In genomic region chr15:79513940-79514339, GRCm38 (mm10) we compare ENCODE assay signal across 11 mouse cellular contexts. TPM values are rescaled to one million over a fixed set of nuclear protein-coding genes. Genes with fewer than 3 reads are reported as not detected.
DNase-seq lines count a peak whose midpoint lies in the region; ATAC-seq and TF ChIP-seq lines count a peak whose summit lies in the region.
"Had no signal": no experiment of that assay in that cellular context is flagged by ENCODE, and none has a peak within 500 bp of the region (broad histone marks: within the 10 kb centered on the region; RNA-seq: fewer than 3 reads in every experiment).

No protein-coding gene starts in this region.

- H3K4me2 ChIP-seq in heart, embryonic 12.5 days, result no peak overlapping the region
- H3K4me2 ChIP-seq: liver, embryonic 15.5 days had no signal

- no peak for TF ChIP-seq CTCF in thymus, adult 2 months (IDR thresholded peaks at IDR 0.05; ENCODE audit: borderline replicate concordance, control insufficient read depth, extremely low read depth, insufficient read depth, low read length, poor library complexity)

- H3K9me3 ChIP-seq in heart, embryonic 12.5 days (replicated peaks), result no peaks in the 10 kb centered on the region
- H3K9me3 ChIP-seq: liver, embryonic 15.5 days had no signal

- 11% methylated on average over 9 of the region's 9 CpGs for WGBS in heart, embryonic 12.5 days
- WGBS in thymus, adult 2 months, result 12% methylated on average over 9 of the region's 9 CpGs

- H3K36me3 ChIP-seq in heart, embryonic 12.5 days, result no peaks in the 10 kb centered on the region
- H3K36me3 ChIP-seq in thymus, adult 2 months (ENCODE audit: control insufficient read depth, insufficient read depth, low read length), result no peaks in the 10 kb centered on the region
- H3K36me3 ChIP-seq: liver, embryonic 15.5 days had no signal

- DNase-seq in heart, adult 9 months (ENCODE audit: low spot score in 2 of 2), result peak; percentile 32 to 39
- DNase-seq in thymus, adult 2 months, result peak; percentile 14
- DNase-seq in thymus, adult 18-20 months, result no peak
- DNase-seq in heart, postnatal 4 days, result peak; percentile 62
- no peak for DNase-seq in adrenal gland, postnatal 25 days
- DNase-seq in right cerebral cortex, adult 18-20 months, result no peak
- DNase-seq: layer of hippocampus, adult 9-11 months had no signal

- no peak for TF ChIP-seq POLR2A in thymus, adult 2 months (IDR thresholded peaks at IDR 0.05; ENCODE audit: control insufficient read depth, extremely low read depth, insufficient read depth, low read length, poor library complexity)

- H3K4me1 ChIP-seq in heart, embryonic 12.5 days (replicated peaks), result peaks cover 40% of the 10 kb centered on the region
- peaks cover 23% of the 10 kb centered on the region for H3K4me1 ChIP-seq in thymus, adult 2 months (replicated peaks; ENCODE audit: control insufficient read depth, insufficient read depth, low read length)

- H3K9ac ChIP-seq in heart, embryonic 12.5 days, result no peak overlapping the region
- H3K9ac ChIP-seq: liver, embryonic 15.5 days had no signal

- H3K27me3 ChIP-seq in heart, embryonic 12.5 days (replicated peaks), result peaks cover 59% of the 10 kb centered on the region
- H3K27me3 ChIP-seq in thymus, adult 2 months (ENCODE audit: control insufficient read depth, insufficient read depth, low read length), result peaks cover 23% of the 10 kb centered on the region

- no peak overlapping the region for H3K4me3 ChIP-seq in heart, embryonic 12.5 days
- no peak overlapping the region for H3K4me3 ChIP-seq in thymus, adult 2 months (ENCODE audit: control insufficient read depth, insufficient read depth, low read length)
- H3K4me3 ChIP-seq: liver, embryonic 15.5 days had no signal

- ATAC-seq in heart, embryonic 12.5 days (ENCODE audit: insufficient number of reproducible peaks, low FRiP score), result no peak
- ATAC-seq in erythroid progenitor cell, adult 5-6 weeks (replicated peaks; ENCODE audit: low FRiP score, poor library complexity, severe bottlenecking), result no peak

- no peak overlapping the region for H3K27ac ChIP-seq in heart, embryonic 12.5 days (ENCODE audit: poor library complexity, severe bottlenecking)
- H3K27ac ChIP-seq in thymus, adult 2 months (ENCODE audit: control insufficient read depth, insufficient read depth, low read length), result no peak overlapping the region
- H3K27ac ChIP-seq: liver, embryonic 15.5 days; stomach, postnatal 0 days had no signal

RNA-seq across cellular contexts. Expression of gene Kdelr3, which starts 2.3 kb away (rescaled TPM):
- polyA plus RNA-seq in heart, embryonic 12.5 days (2016; fragmentation: Nextera tagmentation; extraction: Ambion mirVana), result 49.6 and 51.9 TPM in 2 replicates
- 2.0 and 3.4 TPM in 2 replicates for polyA plus RNA-seq in thymus, adult 2 months (2012; rRNA removed)
- 10 to 100 TPM; 25.4 to 25.6 TPM for total RNA-seq in heart, postnatal 4 days (2021)
- total RNA-seq in erythroid progenitor cell, adult 5-6 weeks (2015; ENCODE audit: low replicate concordance), result 1.1 TPM in 1 of 2 replicates, not detected in the other
- not detected in 2 replicates for total RNA-seq in erythroid progenitor cell, adult 5-6 weeks (2017; ENCODE audit: low replicate concordance)
- 2.7 and 3.3 TPM in 2 replicates for total RNA-seq in adrenal gland, postnatal 25 days (2021)

RNA-seq across cellular contexts. Expression of gene Kcnj4, which starts 8.9 kb away (rescaled TPM):
- 0.14 and 0.41 TPM in 2 replicates for polyA plus RNA-seq in heart, embryonic 12.5 days (2016; fragmentation: Nextera tagmentation; extraction: Ambion mirVana)
- polyA plus RNA-seq in thymus, adult 2 months (2012; rRNA removed), result not detected in 2 replicates
- 1 to 10 TPM; 1.3 to 1.7 TPM for total RNA-seq in heart, postnatal 4 days (2021)
- total RNA-seq in erythroid progenitor cell, adult 5-6 weeks (2015; ENCODE audit: low replicate concordance), result not detected in 2 replicates
- not detected in 2 replicates for total RNA-seq in erythroid progenitor cell, adult 5-6 weeks (2017; ENCODE audit: low replicate concordance)
- total RNA-seq in adrenal gland, postnatal 25 days (2021), result 0.27 and 0.57 TPM in 2 replicates
- polyA plus RNA-seq: liver, embryonic 15.5 days; stomach, postnatal 0 days had no signal

RNA-seq across cellular contexts. Expression of gene Ddx17, which starts 32.6 kb away (rescaled TPM):
- polyA plus RNA-seq in heart, embryonic 12.5 days (2016; fragmentation: Nextera tagmentation; extraction: Ambion mirVana), result 37.1 and 39.9 TPM in 2 replicates
- 526 and 554 TPM in 2 replicates for polyA plus RNA-seq in thymus, adult 2 months (2012; rRNA removed)
- 100 to 1,000 TPM; 221 to 226 TPM for total RNA-seq in heart, postnatal 4 days (2021)
- total RNA-seq in erythroid progenitor cell, adult 5-6 weeks (2015; ENCODE audit: low replicate concordance), result 117 and 144 TPM in 2 replicates
- total RNA-seq in erythroid progenitor cell, adult 5-6 weeks (2017; ENCODE audit: low replicate concordance), result 145 and 216 TPM in 2 replicates
- 331 and 385 TPM in 2 replicates for total RNA-seq in adrenal gland, postnatal 25 days (2021)

RNA-seq across cellular contexts. Expression of gene Csnk1e, which starts 58.6 kb away (rescaled TPM):
- 103 and 111 TPM in 2 replicates for polyA plus RNA-seq in heart, embryonic 12.5 days (2016; fragmentation: Nextera tagmentation; extraction: Ambion mirVana)
- 155 and 173 TPM in 2 replicates for polyA plus RNA-seq in thymus, adult 2 months (2012; rRNA removed)
- 100 to 1,000 TPM in 1 of 2 experiments, 10 to 100 TPM in 1; 99.6 to 108 TPM for total RNA-seq in heart, postnatal 4 days (2021)
- total RNA-seq in erythroid progenitor cell, adult 5-6 weeks (2015; ENCODE audit: low replicate concordance), result 6.8 and 18.9 TPM in 2 replicates
- total RNA-seq in erythroid progenitor cell, adult 5-6 weeks (2017; ENCODE audit: low replicate concordance), result 2.1 and 2.9 TPM in 2 replicates
- 92.0 and 115 TPM in 2 replicates for total RNA-seq in adrenal gland, postnatal 25 days (2021)

Comparison
In these comparisons a context has a peak if more than half of its experiments do, and no peak if none do; other contexts are left out.
1. DNase-seq: peak in heart, adult 9 months (2 of 2), thymus, adult 2 months (single experiment) and heart, postnatal 4 days (single experiment); none in thymus, adult 18-20 months (0 of 2), adrenal gland, postnatal 25 days (single experiment) and right cerebral cortex, adult 18-20 months (single experiment).